8 mouse cellular contexts compared by ENCODE assay signal in the genomic region with DNA sequence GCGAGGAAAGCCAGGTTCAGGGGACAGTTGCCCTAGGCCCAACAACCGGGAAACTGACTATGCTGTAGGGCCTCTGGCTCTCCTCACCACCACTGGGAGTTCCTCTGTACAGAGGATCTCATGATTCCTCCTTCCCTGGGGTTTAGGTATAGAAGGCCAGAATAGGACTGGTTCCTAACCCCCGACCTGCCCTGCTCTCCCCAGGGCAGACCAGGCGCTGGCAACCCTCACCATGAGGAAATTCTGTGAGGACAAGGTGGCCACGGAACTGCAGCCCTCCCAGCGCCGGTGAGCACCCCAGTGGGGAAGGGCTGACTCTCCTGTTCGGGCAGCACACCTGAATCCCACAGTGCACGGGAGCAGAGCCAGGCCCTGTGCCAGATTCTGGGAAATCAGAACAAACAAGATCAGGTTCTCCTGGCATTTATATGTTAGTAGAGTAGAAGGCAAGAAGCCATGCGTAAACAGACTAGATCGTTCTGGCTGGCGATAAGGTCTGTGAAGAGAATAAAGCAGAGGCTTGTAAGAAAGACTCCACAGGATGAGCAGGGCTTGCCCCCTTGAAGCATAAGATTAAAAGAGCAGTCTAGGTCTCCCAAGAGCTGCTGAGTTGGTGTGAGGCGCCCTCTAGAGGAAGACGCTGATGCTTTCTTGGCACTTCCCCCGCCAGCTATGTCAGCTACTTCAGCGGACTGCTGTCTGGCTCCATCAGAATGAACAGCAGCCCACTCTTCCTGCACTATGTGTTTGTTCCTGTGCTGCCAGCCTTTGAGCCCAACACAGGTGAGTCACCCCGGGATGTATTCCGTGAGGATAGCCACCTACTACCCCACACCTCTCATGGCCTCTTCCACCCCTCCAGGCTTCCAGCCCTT. TPM values are rescaled to one million over a fixed set of nuclear protein-coding genes. Genes with fewer than 3 reads are reported as not detected.
DNase-seq lines count a peak whose midpoint lies in the region; ATAC-seq and TF ChIP-seq lines count a peak whose summit lies in the region.

No protein-coding gene starts in this region.

- H3K4me2 ChIP-seq in limb, embryonic 11.5 days (ENCODE audit: low read depth, severe bottlenecking): no peak overlapping the region

- DNase-seq in 3T3-L1 (ENCODE audit: low read depth, low spot score): peak; percentile 83
- peak; percentile 73 for DNase-seq in Muller cell, postnatal 12 days (ENCODE audit: inconsistent ontology term)
- peak; percentile 92 to 93 for DNase-seq in cerebellum, postnatal 14 days
- DNase-seq in gastrocnemius, adult 8-10 months (ENCODE audit: low spot score in 2 of 2): peak; percentile 75 to 81
- DNase-seq in kidney, adult 11 months: peak; percentile 75
- DNase-seq in limb, embryonic 11.5 days (ENCODE audit: low spot score): peak; percentile 79

- H3K27me3 ChIP-seq in limb, embryonic 11.5 days (ENCODE audit: control insufficient read depth, insufficient read depth, low read length): no peaks in the 10 kb centered on the region
- no peaks in the 10 kb centered on the region for H3K27me3 ChIP-seq in testis, adult 2 months (ENCODE audit: control insufficient read depth, insufficient read depth, low read length)

- TF ChIP-seq POLR2A in testis, adult 2 months (IDR thresholded peaks at IDR 0.05; ENCODE audit: control insufficient read depth, low read depth, low read length): no peak

- peaks cover 14% of the 10 kb centered on the region for H3K4me1 ChIP-seq in limb, embryonic 11.5 days (ENCODE audit: control insufficient read depth, insufficient read depth, low read length)
- peaks cover 10% of the 10 kb centered on the region for H3K4me1 ChIP-seq in testis, adult 2 months (ENCODE audit: control insufficient read depth, insufficient read depth, low read length)

- WGBS in limb, embryonic 11.5 days: 52% methylated on average over 18 of the region's 18 CpGs

- no peak overlapping the region for H3K4me3 ChIP-seq in limb, embryonic 11.5 days (ENCODE audit: low read depth, low read length)
- H3K4me3 ChIP-seq in testis, adult 2 months (ENCODE audit: control insufficient read depth, low read depth, low read length): no peak overlapping the region

- no peaks in the 10 kb centered on the region; the same call in 1 of the 2 replicates for H3K36me3 ChIP-seq in limb, embryonic 11.5 days (ENCODE audit: control insufficient read depth, insufficient read depth, low read length)
- no peaks in the 10 kb centered on the region for H3K36me3 ChIP-seq in testis, adult 2 months (ENCODE audit: control insufficient read depth, insufficient read depth, low read length)

- peak; percentile 62; the same call in 1 of the 2 replicates for TF ChIP-seq CTCF in testis, adult 2 months (IDR thresholded peaks at IDR 0.05; ENCODE audit: control insufficient read depth, insufficient read depth, insufficient replicate concordance, low read depth, low read length)

- no peak overlapping the region for H3K27ac ChIP-seq in limb, embryonic 11.5 days (replicated peaks; ENCODE audit: low read depth, low read length)
- H3K27ac ChIP-seq in testis, adult 2 months (ENCODE audit: control insufficient read depth, insufficient read depth, low read depth, low read length): no peak overlapping the region

- no peak overlapping the region for H3K9ac ChIP-seq in limb, embryonic 11.5 days (ENCODE audit: low read length)

- ATAC-seq in limb, embryonic 11.5 days (ENCODE audit: insufficient number of reproducible peaks, low FRiP score, low TSS enrichment, low read depth): no peak
- ATAC-seq in monocyte, adult 5-6 weeks (replicated peaks; ENCODE audit: insufficient number of reproducible peaks, low FRiP score, low TSS enrichment, poor library complexity, severe bottlenecking): 0 out of 2 replicates have a peak, but pooled peaks have one; percentile 10

- no peaks in the 10 kb centered on the region for H3K9me3 ChIP-seq in limb, embryonic 11.5 days (ENCODE audit: control insufficient read depth, low read length)

RNA-seq across cellular contexts. Expression of a gene that starts 8.7 kb away (rescaled TPM):
- total RNA-seq in gastrocnemius, adult 8-10 months (2022): 10 to 100 TPM; 17.3 to 37.7 (median 32.0) TPM
- polyA plus RNA-seq in limb, embryonic 11.5 days (2014; fragmentation: Nextera tagmentation; extraction: Ambion mirVana): 14.6 and 15.6 TPM in 2 replicates
- 5.7 TPM in 1 of 3 replicates, not detected in the others for total RNA-seq in monocyte, adult 5-6 weeks (2017)
- 6.5 and 6.9 TPM in 2 replicates for polyA plus RNA-seq in testis, adult 2 months (2012; rRNA removed)

RNA-seq across cellular contexts. Expression of a gene that starts 27.1 kb away (rescaled TPM):
- 1 to 10 TPM; 6.8 to 8.7 (median 7.3) TPM for total RNA-seq in gastrocnemius, adult 8-10 months (2022)
- 7.2 and 10.0 TPM in 2 replicates for polyA plus RNA-seq in limb, embryonic 11.5 days (2014; fragmentation: Nextera tagmentation; extraction: Ambion mirVana)
- total RNA-seq in monocyte, adult 5-6 weeks (2017): 49.3 to 56.3 TPM (median 49.3 TPM) in 3 replicates
- 42.1 and 46.6 TPM in 2 replicates for polyA plus RNA-seq in testis, adult 2 months (2012; rRNA removed)

RNA-seq across cellular contexts. Expression of a gene that starts 35.3 kb away (rescaled TPM):
- 10 to 100 TPM; 14.2 to 49.0 (median 27.1) TPM for total RNA-seq in gastrocnemius, adult 8-10 months (2022)
- 0.17 and 0.57 TPM in 2 replicates for polyA plus RNA-seq in limb, embryonic 11.5 days (2014; fragmentation: Nextera tagmentation; extraction: Ambion mirVana)
- total RNA-seq in monocyte, adult 5-6 weeks (2017): 0.38 to 1.4 TPM (median 0.68 TPM) in 3 replicates
- polyA plus RNA-seq in testis, adult 2 months (2012; rRNA removed): 25.5 and 27.3 TPM in 2 replicates

RNA-seq across cellular contexts. Expression of a gene that starts 35.3 kb away (rescaled TPM):
- 100 to 1,000 TPM; 227 to 269 (median 241) TPM for total RNA-seq in gastrocnemius, adult 8-10 months (2022)
- 131 and 141 TPM in 2 replicates for polyA plus RNA-seq in limb, embryonic 11.5 days (2014; fragmentation: Nextera tagmentation; extraction: Ambion mirVana)
- 248 to 278 TPM (median 251 TPM) in 3 replicates for total RNA-seq in monocyte, adult 5-6 weeks (2017)
- polyA plus RNA-seq in testis, adult 2 months (2012; rRNA removed): 75.6 and 75.9 TPM in 2 replicates

RNA-seq across cellular contexts. Expression of a gene that starts 41.4 kb away (rescaled TPM):
- under 1 TPM in 2 of 4 experiments, not detected in 2; 0.10 to 0.21 TPM for total RNA-seq in gastrocnemius, adult 8-10 months (2022)
- polyA plus RNA-seq in limb, embryonic 11.5 days (2014; fragmentation: Nextera tagmentation; extraction: Ambion mirVana): 0.09 and 0.24 TPM in 2 replicates
- total RNA-seq in monocyte, adult 5-6 weeks (2017): 6.2 to 25.0 TPM (median 10.2 TPM) in 3 replicates
- 0.12 and 0.14 TPM in 2 replicates for polyA plus RNA-seq in testis, adult 2 months (2012; rRNA removed)
